Mouse (Mus musculus) yolk sac, embryonic 10.5 days (tissue): ENCODE data around the gene Tgfbi.
A peak's percentile ranks its signal among the peaks of the same experiment; 100 is the strongest.

Experiments used
- DNase-seq: peaks from one replicate; pipeline ENCODE4 v3.0.0-alpha.2; 2017; ENCODE audit warnings: low spot score

Gene Tgfbi

DNA sequence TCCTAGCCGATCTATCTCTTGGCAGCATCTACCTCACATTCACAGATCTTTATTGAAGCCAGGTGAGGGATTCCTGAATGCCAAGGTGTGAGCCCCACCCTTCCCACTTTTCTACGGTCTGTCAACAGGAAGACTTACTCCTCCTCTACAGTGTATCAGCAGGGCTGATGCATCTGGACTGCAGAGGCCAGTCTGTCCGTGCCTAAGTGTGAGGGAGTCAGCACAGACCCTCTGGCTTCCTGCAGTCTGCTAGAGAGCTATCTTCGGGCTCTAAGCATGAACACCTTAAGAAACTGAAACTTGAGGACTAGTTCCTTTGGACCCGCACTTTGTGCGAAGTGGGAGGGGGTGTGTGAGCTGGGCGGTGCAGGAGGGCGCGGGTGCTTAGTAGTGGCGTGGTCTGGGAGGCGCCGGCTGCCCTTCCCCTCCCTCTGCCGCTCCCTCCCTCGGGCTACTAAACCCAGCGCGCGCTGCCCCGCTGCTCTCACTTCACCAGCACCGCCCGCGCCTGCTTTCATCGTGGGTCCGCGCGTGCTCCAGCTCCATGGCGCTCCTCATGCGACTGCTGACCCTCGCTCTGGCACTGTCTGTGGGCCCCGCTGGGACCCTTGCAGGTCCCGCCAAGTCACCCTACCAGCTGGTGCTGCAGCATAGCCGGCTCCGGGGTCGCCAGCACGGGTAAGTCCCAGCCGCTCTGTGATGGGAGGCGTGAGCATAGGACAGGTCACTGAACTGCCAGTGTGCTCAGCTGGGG is at the start of gene Tgfbi:
Gene Tgfbi (plus strand): TSS at position 421 of the 754 bp plus-strand sequence.
- DNase-seq: peak; percentile 71

DNA sequence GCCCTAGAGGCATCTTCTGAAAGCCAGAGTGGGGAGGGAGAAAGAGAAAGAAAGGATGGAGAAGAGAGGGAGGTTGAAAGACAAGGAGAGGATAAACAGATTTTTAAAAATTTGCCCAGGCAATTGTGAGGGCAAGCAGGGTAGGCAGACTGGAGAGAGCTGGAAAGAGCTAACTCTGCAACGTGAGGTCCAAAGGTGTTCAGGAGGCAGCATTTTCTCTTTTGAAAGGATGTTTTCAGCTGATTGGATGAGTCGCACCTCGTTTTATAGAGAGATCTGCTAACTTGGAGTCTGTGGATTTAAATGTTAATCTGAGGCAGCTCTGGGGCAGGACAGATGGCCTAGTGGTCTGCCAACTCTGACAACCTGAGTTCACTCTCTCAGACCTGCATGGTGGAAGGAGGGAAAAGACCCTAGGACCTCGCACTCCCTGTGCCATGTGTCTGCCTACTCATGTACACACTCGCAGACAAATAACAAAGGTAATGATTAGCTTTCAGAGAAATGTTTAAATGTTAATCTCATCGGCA is 49.4 kb upstream of the Tgfbi start:
- DNase-seq: peak; percentile 40

DNA sequence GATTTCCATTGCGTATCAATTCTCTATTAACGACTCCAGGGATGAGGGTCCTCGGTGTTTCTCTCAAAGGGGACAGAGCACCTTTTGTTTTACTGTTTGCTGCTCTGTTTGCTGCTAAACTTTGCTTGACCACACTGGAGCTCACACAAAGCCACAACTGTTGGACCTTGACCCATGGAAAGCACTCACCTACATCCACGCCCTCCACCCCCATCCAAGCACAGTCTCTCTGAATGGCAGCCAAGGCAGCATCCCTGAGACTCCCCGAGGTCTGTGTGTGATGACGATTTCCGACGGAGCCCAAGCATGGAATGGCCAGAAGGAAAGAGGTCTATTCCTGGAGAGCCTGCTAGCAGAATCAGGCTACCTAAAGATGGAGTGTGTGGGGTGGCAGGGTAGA is 48.2 kb upstream of the Tgfbi start:
- peak; percentile 73 for DNase-seq

DNA sequence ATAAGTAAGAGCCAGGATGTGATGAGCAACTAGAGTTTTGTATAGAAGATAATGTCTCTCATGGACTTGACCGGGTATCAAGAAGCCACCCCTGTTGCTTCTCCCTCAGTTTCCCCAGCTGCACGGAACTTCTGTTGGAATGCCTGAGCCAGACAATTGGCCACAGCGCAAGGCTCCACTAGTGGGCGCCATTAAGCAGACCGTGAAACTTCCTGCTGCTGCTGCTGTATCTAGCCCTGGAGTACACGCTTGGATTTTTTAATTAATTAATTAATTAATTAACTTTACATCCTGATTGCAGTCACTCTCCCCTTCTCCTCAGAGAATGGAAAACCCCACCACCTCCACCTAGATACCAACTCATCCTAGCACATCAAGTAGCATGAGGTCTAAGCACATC is 46.2 kb upstream of the Tgfbi start:
- DNase-seq: no peak

DNA sequence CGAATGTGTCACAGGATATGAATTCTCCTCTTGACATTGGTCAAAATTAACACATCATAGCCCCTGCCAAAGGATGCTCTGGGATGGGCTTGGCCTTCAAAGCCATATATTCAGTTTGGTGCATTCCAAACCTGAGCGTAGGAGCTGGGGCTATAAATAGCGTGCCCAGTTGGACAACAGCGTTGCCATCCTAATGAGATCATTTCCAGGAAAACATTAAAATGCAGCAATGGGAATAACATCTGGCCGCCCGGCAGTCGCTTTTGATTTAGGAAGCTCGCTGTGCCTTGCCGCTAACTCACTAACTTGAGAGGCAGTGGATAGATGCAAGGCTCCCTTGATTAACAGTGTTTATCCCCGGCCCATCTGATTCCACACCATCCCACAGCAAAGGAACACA is 43.0 kb upstream of the Tgfbi start:
- DNase-seq: no peak

DNA sequence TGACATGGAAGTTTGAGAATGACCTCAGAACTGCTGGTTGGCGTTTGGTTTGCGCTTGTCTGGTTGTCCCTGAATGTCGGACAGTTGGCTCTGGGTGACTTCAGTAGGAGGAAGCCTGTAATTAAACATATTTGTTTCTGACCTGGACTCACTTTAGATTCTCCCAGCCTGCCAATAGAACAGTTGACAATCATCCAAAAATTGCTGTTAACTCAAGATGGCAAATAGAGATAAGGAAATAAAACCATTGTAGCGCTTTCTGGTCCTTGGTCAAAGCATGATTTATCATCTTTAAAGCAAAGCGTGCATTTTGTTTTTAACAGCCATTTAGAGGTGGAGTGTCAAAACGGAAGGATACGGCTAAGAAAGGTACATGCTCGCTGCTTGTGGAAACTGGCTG is 37.7 kb upstream of the Tgfbi start:
- no peak for DNase-seq

DNA sequence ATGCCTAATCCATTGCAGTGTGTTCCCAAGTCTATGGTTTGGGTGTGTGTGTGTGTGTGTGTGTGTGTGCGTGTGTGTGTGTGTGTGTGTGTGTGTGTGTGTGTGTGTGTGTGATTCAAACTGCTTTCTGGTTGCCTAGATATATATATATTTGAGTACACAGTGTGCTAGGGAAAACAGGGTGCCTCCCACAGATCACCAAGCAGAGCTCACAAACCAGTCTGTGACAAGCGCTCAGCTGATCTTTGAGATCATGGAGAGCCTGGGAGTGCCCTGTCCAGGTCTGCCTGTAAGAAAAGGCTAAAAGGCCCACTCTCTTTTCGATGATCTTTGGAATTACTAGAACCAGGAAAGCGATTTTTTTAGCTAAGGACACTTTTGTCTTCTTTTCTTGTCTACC is 34.2 kb upstream of the Tgfbi start:
- no peak for DNase-seq

DNA sequence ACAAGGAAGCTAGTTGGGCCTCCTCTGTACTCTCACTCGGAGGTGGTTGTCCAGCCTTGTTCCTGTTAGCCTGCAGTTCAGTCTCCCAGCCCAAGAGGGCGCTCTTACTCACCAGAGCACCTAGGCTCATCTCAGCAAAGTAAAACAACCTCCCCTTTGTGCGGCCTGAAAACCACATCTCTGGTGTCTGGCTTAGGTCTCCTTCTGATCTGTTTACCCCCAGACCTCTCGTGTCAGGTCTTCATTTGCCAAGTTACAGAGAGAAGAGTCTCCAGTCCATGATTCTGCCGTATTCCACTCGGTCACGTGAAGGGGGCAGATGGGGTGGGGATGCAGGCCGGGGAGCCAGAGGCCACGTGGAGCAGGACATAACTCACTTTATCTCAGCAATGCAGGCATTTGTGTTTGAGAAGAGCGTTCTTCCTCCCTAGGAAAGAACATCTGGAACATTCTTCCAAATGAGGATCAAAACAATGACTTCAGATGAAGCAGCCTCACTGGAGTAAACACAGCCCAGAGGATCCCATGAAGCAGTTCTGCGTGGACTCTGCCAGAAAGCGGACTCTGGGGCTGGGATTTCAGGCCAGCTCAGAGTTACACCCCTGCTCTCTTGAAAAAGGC is 33.5 kb upstream of the Tgfbi start:
- DNase-seq: peak; percentile 67

DNA sequence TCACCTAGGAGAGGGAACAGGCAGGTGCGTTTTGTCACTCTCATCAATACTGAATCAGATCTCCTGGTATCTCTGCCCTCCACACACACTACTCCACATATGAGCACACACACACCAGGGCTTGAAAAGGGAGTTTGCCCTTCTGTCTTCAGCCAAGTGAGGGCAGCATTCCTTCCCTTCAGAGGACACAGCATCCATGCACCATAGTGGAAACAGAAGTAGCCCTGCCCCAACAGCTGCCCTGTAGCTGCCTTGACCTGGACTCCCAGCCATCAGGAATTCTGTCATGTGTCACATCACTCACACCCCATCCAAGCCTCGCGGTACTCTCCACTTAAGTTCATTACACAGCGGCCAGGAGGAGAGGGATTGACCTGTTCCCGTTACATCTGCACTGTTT is 31.2 kb upstream of the Tgfbi start:
- DNase-seq: no peak

DNA sequence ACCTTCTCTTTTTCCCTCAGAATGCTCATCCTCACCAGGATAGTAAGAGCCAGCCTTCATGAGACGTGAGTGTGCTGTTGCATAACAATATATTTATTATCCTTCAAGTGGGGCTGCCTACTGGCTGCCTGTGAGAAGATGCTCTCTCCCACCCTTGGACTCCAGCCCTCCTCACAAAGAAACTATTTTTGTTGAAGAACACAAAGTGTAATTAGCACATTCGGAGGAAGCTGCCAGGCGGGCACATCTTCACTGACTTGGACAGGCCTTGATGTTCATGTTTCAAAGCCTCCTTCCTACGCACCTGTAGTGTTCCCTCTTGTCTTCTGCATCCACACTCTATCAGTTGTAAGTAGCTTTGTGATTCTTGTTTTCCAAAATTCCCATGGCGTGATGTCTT is 28.9 kb upstream of the Tgfbi start:
- no peak for DNase-seq

DNA sequence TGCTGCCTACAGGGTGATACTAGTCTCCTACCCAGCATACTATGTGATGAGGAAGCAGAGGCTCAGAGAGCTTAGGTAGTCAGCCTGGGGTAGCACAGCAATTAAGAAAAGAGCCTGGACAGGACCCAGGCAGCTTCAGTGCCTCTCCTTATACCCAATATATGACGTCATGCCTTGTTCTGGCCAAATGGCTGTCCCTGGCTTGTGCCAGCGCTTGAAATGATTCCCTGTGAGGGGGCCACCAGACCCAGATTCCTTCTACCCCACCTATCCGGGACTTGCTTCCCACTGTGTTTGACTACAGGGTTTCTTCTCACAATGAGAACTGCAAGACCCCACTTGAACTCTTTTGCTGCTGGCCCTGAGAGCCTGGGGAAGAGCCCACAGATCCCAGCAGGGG is 27.8 kb upstream of the Tgfbi start:
- no peak for DNase-seq

DNA sequence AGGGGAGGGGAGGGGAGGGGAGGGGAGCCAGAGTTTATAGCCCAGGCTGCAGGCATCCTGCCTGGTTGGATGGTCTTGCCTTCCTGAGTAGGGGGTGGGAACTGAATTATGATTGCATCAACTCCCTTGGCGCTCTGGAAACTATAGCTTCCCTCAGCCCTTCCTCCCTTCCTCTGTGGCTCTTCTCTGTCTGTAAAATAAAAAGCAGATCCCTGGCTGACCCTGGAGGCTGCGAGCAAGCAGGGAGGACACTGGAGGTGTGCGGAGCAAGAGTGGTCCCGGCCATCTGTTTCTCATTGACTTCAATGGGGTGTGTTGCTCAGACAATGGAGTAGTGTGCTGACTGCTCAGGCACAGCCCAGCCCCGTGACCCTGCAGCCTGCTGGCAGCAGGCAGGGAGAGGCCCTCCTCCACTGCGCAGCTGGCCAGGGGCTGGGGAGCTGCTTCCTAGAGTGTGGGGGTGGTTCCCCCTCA is 27.3 kb upstream of the Tgfbi start:
- DNase-seq: peak; percentile 71

DNA sequence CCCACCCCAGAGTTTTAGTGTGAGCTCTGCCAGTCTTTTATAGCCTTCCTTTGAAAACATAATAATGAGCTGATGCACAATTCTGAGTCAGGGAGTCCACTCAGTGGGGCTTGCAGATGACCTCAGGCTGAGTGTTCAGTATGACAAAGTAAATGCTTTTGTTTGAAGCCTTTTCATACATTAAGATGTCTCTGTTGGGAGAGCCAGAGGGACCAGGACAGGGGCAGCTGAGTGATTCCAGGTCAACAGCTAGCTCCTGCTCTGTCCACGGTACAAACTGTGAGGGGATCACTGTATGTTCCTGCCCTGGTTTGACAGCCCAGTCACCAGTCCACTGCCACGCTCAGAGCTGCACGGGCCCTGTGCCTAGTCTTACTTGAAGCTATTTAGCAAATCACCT is 26.6 kb upstream of the Tgfbi start:
- no peak for DNase-seq

DNA sequence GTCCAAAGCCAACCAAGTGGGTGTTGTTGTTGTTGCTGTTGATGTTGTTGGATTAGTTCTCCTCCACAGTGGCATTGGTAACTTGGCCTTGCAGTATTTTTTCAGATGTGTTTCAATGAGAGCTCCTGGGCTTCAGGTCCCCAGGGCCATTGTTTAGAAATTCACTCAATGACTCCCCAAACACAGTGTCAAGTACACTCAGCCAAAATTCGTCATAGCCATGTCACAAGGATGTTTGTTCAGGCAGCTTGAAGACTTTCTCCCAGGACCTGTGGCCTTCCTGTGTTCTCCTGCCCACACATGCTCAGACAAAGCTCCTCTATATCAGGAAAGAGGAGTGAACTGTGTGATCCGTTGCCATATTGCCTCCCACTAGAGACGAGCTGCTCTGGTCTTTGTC is 23.3 kb upstream of the Tgfbi start:
- no peak for DNase-seq

DNA sequence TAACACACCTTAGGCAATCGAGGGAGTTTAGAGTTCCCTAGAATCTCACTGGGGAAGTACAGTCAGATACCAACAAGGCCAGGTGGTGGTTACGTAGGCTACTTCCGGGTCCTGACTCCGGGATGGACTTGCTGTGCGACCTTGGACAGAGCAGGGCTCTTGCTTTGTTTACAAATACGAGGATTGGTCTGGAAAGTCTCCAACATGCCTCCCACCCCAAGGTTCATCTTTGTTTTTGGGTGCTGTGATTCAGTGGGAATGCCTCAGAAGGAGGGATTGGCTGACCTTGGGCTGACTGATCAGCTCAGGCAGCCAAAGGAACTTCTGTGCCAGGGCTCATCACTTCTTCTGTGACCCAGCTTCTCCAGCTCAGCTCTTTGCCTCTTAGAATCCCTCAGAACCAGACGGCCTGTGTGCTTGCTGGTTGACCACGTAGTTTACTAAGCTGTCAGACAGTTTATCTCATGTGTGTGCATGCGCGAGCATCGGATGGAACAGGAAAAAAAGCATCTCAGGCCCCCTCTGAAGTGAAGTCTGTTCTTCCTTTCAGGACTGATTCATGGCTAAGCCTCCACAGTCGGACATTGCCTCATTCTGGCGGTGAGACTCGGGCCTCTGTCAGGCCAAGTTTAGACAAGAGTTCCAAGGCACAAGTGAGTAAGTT is 20.7 kb upstream of the Tgfbi start:
- DNase-seq: no peak

DNA sequence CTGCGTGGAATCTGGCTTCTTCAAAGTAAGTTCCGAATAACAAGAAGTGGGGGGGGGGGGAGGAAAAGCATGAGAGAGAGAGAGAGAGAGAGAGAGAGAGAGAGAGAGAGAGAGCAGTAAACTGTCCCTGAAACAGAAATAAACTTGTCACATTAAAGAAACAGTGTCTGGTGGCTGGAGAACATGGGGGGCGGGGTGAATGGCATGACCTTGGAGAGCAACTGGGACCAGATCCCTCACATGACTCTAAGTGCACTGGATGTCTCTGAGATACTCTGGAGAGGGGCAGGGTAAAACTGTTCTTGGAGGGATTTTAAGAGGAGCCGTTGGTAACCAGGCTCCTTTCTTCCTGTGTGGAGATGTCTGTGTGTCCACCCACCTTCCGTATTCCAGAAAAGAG is 19.1 kb upstream of the Tgfbi start:
- no peak for DNase-seq

DNA sequence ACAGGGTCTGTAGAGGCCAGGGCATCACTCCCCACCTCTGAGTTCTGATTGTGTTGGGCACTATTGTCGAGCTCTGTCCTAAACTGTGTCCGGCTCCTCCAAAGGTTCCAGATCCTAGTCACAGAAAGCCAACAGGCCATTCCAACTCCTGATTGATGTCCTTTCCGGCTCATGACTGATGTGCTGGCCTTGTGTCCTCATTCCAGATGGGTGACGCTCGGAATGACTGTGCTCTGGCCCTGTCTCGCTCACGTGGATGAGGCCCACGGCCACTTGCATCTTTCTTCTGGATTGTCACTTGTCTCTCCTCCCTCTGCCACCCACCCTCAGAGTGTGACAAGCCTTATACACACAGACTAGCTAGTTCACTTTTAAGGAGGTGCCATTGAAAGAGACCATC is 18.1 kb upstream of the Tgfbi start:
- DNase-seq: no peak

DNA sequence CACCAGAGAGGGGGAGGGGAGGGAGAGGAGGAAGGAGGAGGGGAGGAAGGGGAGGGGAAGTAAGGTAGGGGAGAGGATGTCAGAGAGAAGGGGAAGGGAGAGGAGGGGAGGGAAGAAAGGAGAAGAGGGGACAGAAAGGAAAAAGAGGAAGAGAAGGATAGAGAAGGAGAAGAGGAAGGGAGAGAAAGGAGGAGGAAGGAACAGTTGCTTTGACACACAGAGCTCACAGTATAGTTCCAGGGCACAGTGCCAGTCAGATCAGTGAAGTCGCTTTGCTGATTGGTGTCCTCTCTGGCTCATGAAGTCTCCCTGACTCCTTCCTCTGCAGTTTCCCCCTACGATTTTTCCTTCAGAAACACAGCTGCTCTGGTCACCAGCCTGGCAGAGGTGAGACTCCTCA is 17.4 kb upstream of the Tgfbi start:
- DNase-seq: no peak

DNA sequence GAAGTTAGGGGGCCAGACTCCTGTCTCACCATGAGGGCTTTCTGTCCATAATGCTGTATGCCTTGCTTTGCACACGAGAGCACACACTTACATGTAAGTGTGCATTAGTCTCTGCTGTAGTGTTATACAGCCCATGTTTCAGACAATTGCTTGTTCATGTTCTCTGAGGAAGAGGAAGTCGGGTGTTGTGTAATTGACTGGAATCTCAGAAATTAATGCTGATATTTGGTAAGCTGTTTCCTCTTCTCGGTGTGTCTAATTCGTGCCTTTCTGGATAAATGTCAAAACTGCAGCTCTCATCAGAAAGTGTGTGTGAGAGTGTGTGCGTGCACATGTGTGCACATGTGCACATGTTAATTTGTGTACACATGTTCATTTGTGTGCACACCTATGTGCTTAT is 16.1 kb upstream of the Tgfbi start:
- DNase-seq: no peak

DNA sequence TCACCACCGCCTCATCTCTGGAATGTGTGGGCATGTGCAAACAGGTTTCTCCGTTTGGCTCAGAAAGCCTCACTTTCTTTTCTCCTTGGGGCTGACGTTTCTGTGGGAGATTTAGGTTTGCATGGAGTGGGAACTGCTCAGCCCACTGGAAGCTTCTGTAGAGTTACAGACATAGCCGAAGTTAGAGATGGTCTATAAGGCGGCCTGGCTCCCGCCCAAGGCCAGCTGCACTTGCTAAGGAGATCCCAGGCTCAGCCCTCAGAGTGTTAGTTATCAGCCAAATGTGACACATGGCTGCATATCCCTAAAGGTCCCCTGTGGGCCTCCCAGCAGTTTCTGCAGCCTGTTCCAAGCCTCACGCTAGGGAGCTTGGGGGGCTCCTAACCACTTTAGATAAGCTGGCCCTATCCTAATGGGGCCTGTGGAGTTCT is 15.3 kb upstream of the Tgfbi start:
- DNase-seq: no peak

DNA sequence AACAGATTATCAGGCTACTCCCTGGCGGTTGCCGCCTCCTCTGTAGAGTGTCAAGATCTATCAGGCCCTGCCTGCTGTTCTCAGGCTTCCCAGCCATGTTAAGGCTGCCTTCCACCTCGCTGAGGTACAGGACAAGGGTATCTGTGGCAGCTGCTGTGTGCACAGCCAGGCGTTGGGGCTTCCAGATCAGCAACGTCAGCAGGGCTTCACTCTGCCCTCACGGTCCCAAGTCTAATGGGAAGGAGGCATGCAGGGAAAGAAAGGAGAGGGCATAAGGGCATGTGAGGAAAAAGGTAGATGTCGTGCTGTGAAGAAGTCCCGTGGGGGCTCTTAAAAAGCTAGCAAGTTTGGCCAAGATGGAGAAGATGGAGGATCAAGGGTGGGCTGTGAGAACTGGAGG is 14.1 kb upstream of the Tgfbi start:
- no peak for DNase-seq

DNA sequence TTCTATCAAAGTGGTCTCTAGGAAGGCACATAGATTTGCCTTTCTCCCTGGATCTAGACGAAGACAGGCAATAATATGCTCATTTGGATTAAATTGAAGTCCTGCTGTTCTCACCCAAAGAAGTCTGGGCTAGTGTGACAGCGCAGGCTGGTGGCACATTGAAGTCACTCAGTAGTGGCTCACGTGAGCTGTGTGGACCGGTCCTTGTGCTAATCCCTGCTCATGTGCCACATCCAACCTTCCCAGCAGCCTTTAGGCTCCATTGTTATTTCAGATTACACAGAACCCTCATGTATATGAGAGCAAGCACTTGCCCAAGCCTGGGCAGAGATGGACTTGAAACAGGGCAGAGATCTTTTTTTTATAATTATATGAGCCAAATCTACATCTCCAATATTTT is 12.0 kb upstream of the Tgfbi start:
- DNase-seq: no peak
